Mouse (Mus musculus) erythroblast, adult 5-6 weeks (primary cell): ENCODE measurements around the gene Cry1. TPM values are rescaled to one million over a fixed set of nuclear protein-coding genes. Genes with fewer than 3 reads are reported as not detected.

Experiments used
- ATAC-seq: replicated peaks from 2 replicates; pipeline ENCODE4 v1.8.0; 2016; ENCODE audit warnings: moderate number of reproducible peaks, mild to moderate bottlenecking, moderate TSS enrichment, inconsistent platforms; ENCODE audit not compliant: poor library complexity, low FRiP score, severe bottlenecking
- total RNA-seq, 2 experiments: library from RNA; stranded (forward) in 1 of 2; stranded (reverse) in 1 of 2; fragments of 150-400 nt in 1 of 2; fragments of 200-764, 138-1000 nt in 1 of 2; gene quantifications; 2 replicates each; pipeline versions ENCODE4 v1.2.3 to v1.2.4; 2015 to 2017; ENCODE audit warnings: low replicate concordance in 2 of 2

The Cry1 gene
- total RNA-seq, 2 experiments from 2014 or later = 3.7 to 4.3 TPM

- no peak for ATAC-seq
Observed at GRCm38 (mm10) chr10:85164791-85165190, 20.1 kb downstream of the Cry1 start.

- no peak for ATAC-seq
Observed at GRCm38 (mm10) chr10:85161745-85162351, 23.0 kb downstream of the Cry1 start.

GRCm38 (mm10) chr10:85159989-85160619 is 24.8 kb downstream of the Cry1 start:
- ATAC-seq = no peak

GRCm38 (mm10) chr10:85157451-85157850 is 27.4 kb downstream of the Cry1 start:
- ATAC-seq = no peak

- no peak; the same call in 1 of the 2 replicates for ATAC-seq
Observed at GRCm38 (mm10) chr10:85154195-85154594, 30.7 kb downstream of the Cry1 start.

- ATAC-seq = no peak
Observed at GRCm38 (mm10) chr10:85149226-85149625, 35.6 kb downstream of the Cry1 start.

GRCm38 (mm10) chr10:85146282-85146681 is 38.6 kb downstream of the Cry1 start:
- ATAC-seq = no peak

GRCm38 (mm10) chr10:85141465-85141864 is 43.4 kb downstream of the Cry1 start:
- ATAC-seq = no peak; the same call in 1 of the 2 replicates

- no peak for ATAC-seq
Observed at GRCm38 (mm10) chr10:85136573-85136972, 48.3 kb downstream of the Cry1 start.

- no peak for ATAC-seq
Observed at GRCm38 (mm10) chr10:85128453-85128852, 56.4 kb downstream of the Cry1 start.

- peak; percentile 100 for ATAC-seq
Observed at GRCm38 (mm10) chr10:85127395-85128287, 57.2 kb downstream of the Cry1 start, which contains the start of gene Mterf2. Gene Mterf2 (minus strand): TSS chr10:85128027.

GRCm38 (mm10) chr10:85125184-85125583 is 59.7 kb downstream of the Cry1 start:
- ATAC-seq = no peak

- ATAC-seq = no peak
Observed at GRCm38 (mm10) chr10:85114409-85114808, 70.5 kb downstream of the Cry1 start.

- peak; percentile 22; the same call in 1 of the 2 replicates for ATAC-seq
Observed at GRCm38 (mm10) chr10:85103085-85103885, 81.6 kb downstream of the Cry1 start.

- peak; percentile 81 for ATAC-seq
Observed at GRCm38 (mm10) chr10:85102247-85103084, 82.4 kb downstream of the Cry1 start, which contains the start of the genes Fhl4 and Tmem263. Gene Fhl4 (minus strand): TSS chr10:85102495. Gene Tmem263 (plus strand): TSS chr10:85102627.

- ATAC-seq = peak; percentile 36
Observed at GRCm38 (mm10) chr10:85101841-85102240, 83.0 kb downstream of the Cry1 start.
